Mouse (Mus musculus) neural tube, embryonic 13.5 days (tissue): ENCODE data around the gene Snip1. TPM values are rescaled to one million over a fixed set of nuclear protein-coding genes. Genes with fewer than 3 reads are reported as not detected.

Source experiments
- ATAC-seq: fragments of 200-750 bp; cut with Nextera tagmentation; 2 replicates; pipeline ENCODE4 v1.8.0; 2017; ENCODE audit warnings: low read depth, mild to moderate bottlenecking, moderate TSS enrichment, moderate library complexity
- H3K27ac ChIP-seq: fragments of 300-500 bp; sonication (generic); replicated peaks from 2 replicates; pipeline ENCODE4 v1.5.1; 2015; ENCODE audit warnings: moderate library complexity, mild to moderate bottlenecking, inconsistent platforms
- H3K27me3 ChIP-seq: fragments of 300-500 bp; sonication (generic); 2 replicates; pipeline ENCODE4 v1.6.1; 2015; ENCODE audit warnings: mild to moderate bottlenecking, inconsistent platforms
- H3K36me3 ChIP-seq: fragments of 300-500 bp; sonication (generic); 2 replicates; pipeline ENCODE4 v1.6.1; 2015; ENCODE audit warnings: mild to moderate bottlenecking, inconsistent platforms
- H3K4me1 ChIP-seq: fragments of 300-500 bp; sonication (generic); replicated peaks from 2 replicates; pipeline ENCODE4 v1.6.1; 2015; ENCODE audit warnings: inconsistent platforms
- H3K4me2 ChIP-seq: fragments of 300-500 bp; sonication (generic); 2 replicates; pipeline ENCODE4 v1.6.1; 2015; ENCODE audit warnings: inconsistent platforms, mild to moderate bottlenecking, moderate library complexity
- H3K4me3 ChIP-seq: fragments of 300-500 bp; sonication (generic); 2 replicates; pipeline ENCODE4 v1.5.1; 2015; ENCODE audit warnings: mild to moderate bottlenecking, inconsistent platforms
- H3K9ac ChIP-seq: fragments of 300-500 bp; sonication (generic); 2 replicates; pipeline ENCODE4 v1.6.1; 2015; ENCODE audit warnings: moderate library complexity, mild to moderate bottlenecking, inconsistent platforms
- H3K9me3 ChIP-seq: fragments of 300-500 bp; sonication (generic); 2 replicates; pipeline ENCODE4 v1.6.1; 2016; ENCODE audit warnings: inconsistent platforms
- WGBS: fragments of 180-500 bp; shearing (Covaris S2); methylation state at CpG from one replicate; pipeline ENCODE4 v1.1.7; 2015; 5-methylcytosine and 5-hydroxymethylcytosine counted together
- polyA plus RNA-seq: library from polyadenylated mRNA; unstranded; fragments of >200 nt; fragmentation: Nextera tagmentation; extraction: Ambion mirVana; gene quantifications from 2 replicates; pipeline ENCODE4 v1.2.1, GENCODE M21; 2015

Gene Snip1
- polyA plus RNA-seq, 1 experiment from 2014 or later = 23.8 TPM

- Histone ChIP-seq H3K27ac (no peak overlapping the region), H3K9ac (no peak overlapping the region), H3K36me3 (peaks cover 5% of the 10 kb centered on the region), H3K27me3 (0 out of 2 replicates have a peak, but pooled peaks cover 11% of the 10 kb centered on the region), H3K4me3 (no peak overlapping the region), H3K4me1 (peaks cover 24% of the 10 kb centered on the region), H3K4me2 (no peak overlapping the region), H3K9me3 (no peaks in the 10 kb centered on the region)
- no peak for ATAC-seq
- 77% methylated on average over 8 of the region's 8 CpGs for WGBS
Observed at GRCm38 (mm10) chr4:125063829-125064228, 2.6 kb upstream of the Snip1 start.

DNA sequence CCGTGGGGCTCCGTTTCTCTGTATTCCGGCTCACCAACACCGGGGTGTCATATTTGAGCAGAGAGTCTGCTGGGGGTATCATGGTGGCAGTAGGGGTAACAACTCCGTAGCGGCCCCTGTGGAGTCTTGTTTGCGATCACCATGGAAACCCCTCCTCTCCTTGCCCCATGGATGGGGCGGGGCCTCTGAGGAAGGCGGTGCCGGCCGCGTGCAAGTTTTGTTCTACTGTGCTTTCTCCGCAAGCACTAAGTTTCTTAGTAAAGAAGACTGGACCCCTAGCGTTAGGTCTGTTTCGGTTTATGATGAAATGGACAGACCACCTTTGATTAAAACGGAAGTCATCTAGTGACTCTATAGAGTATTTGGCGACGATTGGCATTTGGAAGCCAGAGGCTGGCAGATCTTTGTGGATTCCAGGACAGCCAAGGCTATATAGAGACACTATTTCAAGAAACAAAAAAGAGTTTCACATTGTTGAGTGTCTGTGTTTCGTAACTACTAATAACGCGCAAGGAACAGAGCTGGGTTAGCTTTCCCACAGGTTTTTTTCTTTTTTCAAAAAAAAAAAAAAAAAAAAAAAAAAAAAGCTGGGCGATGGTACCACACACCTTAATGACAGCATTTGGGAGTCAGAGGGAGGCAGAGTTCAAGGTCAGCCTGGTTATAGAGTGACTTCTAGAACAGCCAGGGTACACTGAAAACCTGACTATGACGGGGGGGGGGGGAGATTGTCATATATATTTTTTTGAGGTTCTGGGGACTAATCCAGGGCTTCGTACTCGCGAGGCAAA is 760 bp upstream of the Snip1 start, which contains the start of gene Dnali1:
Gene Dnali1 (minus strand): TSS at position 187 of the 791 bp plus-strand sequence.
- Histone ChIP-seq H3K4me2 (peak within 1 kb of the TSS; percentile 91), H3K27me3 (0 out of 2 replicates have a peak, but pooled peaks cover 11% of the 10 kb centered on the region), H3K9me3 (no peaks in the 10 kb centered on the region), H3K27ac (peak within 1 kb of the TSS; percentile 61; the same call in 1 of the 2 replicates), H3K9ac (peak within 1 kb of the TSS; percentile 90), H3K4me1 (peaks cover 24% of the 10 kb centered on the region), H3K4me3 (peak within 1 kb of the TSS; percentile 93), H3K36me3 (peaks cover 24% of the 10 kb centered on the region)
- 2% methylated on average over 26 of the region's 26 CpGs for WGBS
- ATAC-seq = peak; percentile 54

DNA sequence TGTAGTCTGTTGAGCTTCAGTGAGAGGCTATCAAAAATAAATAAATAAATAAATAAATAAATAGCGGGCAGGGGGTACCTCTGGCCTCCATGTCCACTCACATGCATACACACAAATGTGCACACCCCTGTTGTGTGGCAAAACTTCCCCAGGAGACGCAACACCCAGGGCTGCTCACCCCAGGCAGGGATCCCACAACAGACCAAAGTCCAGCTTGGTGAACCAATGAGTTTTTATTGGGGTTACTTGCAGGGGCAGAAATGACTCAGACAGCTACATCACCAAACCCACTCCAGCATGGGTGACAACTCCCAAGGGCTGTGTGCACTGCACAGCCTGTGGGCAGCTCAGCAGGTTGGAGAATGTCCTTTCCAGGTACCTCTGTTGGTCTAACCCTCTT is 11.2 kb downstream of the Snip1 start:
- Histone ChIP-seq H3K9ac (no peak overlapping the region), H3K4me2 (no peak overlapping the region), H3K9me3 (no peaks in the 10 kb centered on the region), H3K4me3 (no peak overlapping the region), H3K27me3 (no peaks in the 10 kb centered on the region), H3K27ac (no peak overlapping the region), H3K4me1 (no peaks in the 10 kb centered on the region), H3K36me3 (peaks cover 52% of the 10 kb centered on the region)
- ATAC-seq = no peak
- WGBS = 94% methylated on average over 2 of the region's 2 CpGs

DNA sequence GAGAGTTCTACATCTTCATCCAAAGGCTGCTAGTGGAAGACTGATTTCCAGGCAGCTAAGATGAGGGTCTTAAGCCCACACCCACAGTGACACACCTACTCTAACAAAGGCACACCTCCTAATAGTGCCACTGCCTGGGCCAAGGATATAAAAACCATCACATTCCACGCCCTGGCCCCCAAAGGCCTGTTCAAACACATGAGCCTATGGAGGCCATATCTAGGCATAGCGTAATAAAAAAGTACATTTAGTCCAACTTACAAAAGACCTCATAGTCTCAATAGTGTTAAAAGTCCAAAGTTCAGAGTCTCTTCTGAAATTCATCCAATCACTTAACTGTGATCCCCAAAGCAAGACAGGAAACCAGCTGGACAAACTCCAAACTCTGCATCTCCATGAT is 12.2 kb downstream of the Snip1 start:
- no peaks in the 10 kb centered on the region for H3K9me3 ChIP-seq
- H3K27me3 ChIP-seq = no peaks in the 10 kb centered on the region
- peaks cover 42% of the 10 kb centered on the region for H3K36me3 ChIP-seq
- no peak overlapping the region for H3K9ac ChIP-seq
- no peaks in the 10 kb centered on the region for H3K4me1 ChIP-seq
- H3K4me2 ChIP-seq = no peak overlapping the region
- no peak overlapping the region for H3K27ac ChIP-seq
- ATAC-seq = no peak
- WGBS = 93% methylated on average over 2 of the region's 2 CpGs
- no peak overlapping the region for H3K4me3 ChIP-seq

GRCm38 (mm10) chr4:125084403-125085345 is 18.2 kb downstream of the Snip1 start, which contains the start of gene Meaf6:
TSS of gene Meaf6 (plus strand) at chr4:125085134.
- peak; percentile 92 for ATAC-seq
- H3K27me3 ChIP-seq = no peaks in the 10 kb centered on the region
- H3K4me3 ChIP-seq = peak within 1 kb of the TSS; percentile 85
- H3K9me3 ChIP-seq = no peaks in the 10 kb centered on the region
- H3K4me2 ChIP-seq = peak within 1 kb of the TSS; percentile 82
- H3K36me3 ChIP-seq = peaks cover 28% of the 10 kb centered on the region
- WGBS = 1% methylated on average over 63 of the region's 63 CpGs
- peaks cover 25% of the 10 kb centered on the region for H3K4me1 ChIP-seq
- H3K27ac ChIP-seq = peak within 1 kb of the TSS; percentile 99
- peak within 1 kb of the TSS; percentile 94 for H3K9ac ChIP-seq

GRCm38 (mm10) chr4:125085346-125085841 is 18.9 kb downstream of the Snip1 start:
- Histone ChIP-seq H3K9ac (peak overlapping the region; percentile 94), H3K27me3 (no peaks in the 10 kb centered on the region), H3K27ac (peak overlapping the region; percentile 99), H3K4me2 (peak overlapping the region; percentile 82), H3K9me3 (no peaks in the 10 kb centered on the region), H3K36me3 (peaks cover 35% of the 10 kb centered on the region), H3K4me1 (peaks cover 25% of the 10 kb centered on the region), H3K4me3 (peak overlapping the region; percentile 85)
- WGBS = 0% methylated on average over 45 of the region's 45 CpGs
- ATAC-seq = peak; percentile 94

GRCm38 (mm10) chr4:125093031-125093430 is 26.6 kb downstream of the Snip1 start:
- ATAC-seq = no peak
- Histone ChIP-seq H3K4me3 (no peak overlapping the region), H3K36me3 (peaks cover 56% of the 10 kb centered on the region), H3K4me1 (no peaks in the 10 kb centered on the region), H3K4me2 (no peak overlapping the region), H3K27me3 (no peaks in the 10 kb centered on the region), H3K27ac (no peak overlapping the region), H3K9ac (no peak overlapping the region), H3K9me3 (no peaks in the 10 kb centered on the region)
- 89% methylated on average over 5 of the region's 5 CpGs for WGBS

DNA sequence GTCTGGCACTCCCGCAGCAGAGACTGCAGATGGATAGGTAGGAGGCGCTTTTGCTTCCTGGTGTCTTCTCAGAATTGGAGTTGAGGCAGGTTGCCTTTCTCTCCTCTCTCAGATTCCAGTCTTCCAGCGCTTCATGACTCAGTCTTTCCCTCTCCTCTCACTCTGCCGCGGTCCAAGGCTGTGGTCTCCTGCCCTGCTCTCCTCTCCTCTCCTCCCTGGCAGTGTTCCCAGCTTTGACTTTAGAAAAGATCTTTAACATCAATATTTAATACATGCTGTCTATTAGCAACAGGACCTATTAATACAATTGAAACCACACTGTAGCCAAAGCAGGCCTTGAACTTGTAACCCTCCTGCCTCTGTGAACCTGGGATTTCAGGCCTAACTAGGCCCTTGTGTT is 29.6 kb downstream of the Snip1 start:
- Histone ChIP-seq H3K9me3 (no peaks in the 10 kb centered on the region), H3K9ac (no peak overlapping the region), H3K4me2 (no peak overlapping the region), H3K4me1 (no peaks in the 10 kb centered on the region), H3K27me3 (no peaks in the 10 kb centered on the region), H3K4me3 (no peak overlapping the region), H3K27ac (no peak overlapping the region), H3K36me3 (peaks cover 27% of the 10 kb centered on the region)
- no peak for ATAC-seq
- 92% methylated on average over 5 of the region's 5 CpGs for WGBS

GRCm38 (mm10) chr4:125097412-125097811 is 30.9 kb downstream of the Snip1 start:
- Histone ChIP-seq H3K9me3 (no peaks in the 10 kb centered on the region), H3K4me3 (no peak overlapping the region), H3K4me2 (no peak overlapping the region), H3K9ac (no peak overlapping the region), H3K27me3 (no peaks in the 10 kb centered on the region), H3K4me1 (no peaks in the 10 kb centered on the region), H3K36me3 (peaks cover 19% of the 10 kb centered on the region), H3K27ac (no peak overlapping the region)
- no peak for ATAC-seq
- 79% methylated on average over 4 of the region's 4 CpGs for WGBS

- H3K4me3 ChIP-seq = no peak overlapping the region
- peak; percentile 55; the same call in 1 of the 2 replicates for ATAC-seq
- H3K9ac ChIP-seq = no peak overlapping the region
- H3K4me1 ChIP-seq = no peaks in the 10 kb centered on the region
- no peaks in the 10 kb centered on the region for H3K9me3 ChIP-seq
- peaks cover 21% of the 10 kb centered on the region for H3K36me3 ChIP-seq
- H3K27me3 ChIP-seq = no peaks in the 10 kb centered on the region
- no peak overlapping the region for H3K4me2 ChIP-seq
- WGBS = 10% methylated on average over 8 of the region's 8 CpGs
- no peak overlapping the region for H3K27ac ChIP-seq
Observed at GRCm38 (mm10) chr4:125099458-125099857, 33.0 kb downstream of the Snip1 start.

DNA sequence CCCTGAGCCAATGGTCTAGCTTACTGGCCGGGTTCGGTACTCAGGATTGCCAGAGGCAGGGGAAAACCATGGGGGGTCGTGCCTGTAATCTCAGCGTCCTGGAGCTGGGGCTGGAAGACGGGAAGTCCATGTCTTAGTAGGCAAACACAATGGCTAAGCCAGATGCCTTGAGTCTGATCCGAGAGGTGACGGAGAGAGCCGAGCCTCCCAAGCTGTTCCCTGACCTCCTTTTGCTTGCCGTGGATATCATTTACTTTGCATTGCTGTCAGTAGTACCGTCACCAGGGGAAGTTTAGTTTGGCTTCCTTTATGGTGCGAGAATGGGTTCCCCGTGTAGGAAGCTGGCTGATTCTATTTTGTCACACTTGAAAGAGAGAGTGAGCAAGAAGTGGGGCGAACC is 34.9 kb downstream of the Snip1 start:
- Histone ChIP-seq H3K4me1 (no peaks in the 10 kb centered on the region), H3K9me3 (no peaks in the 10 kb centered on the region), H3K27me3 (no peaks in the 10 kb centered on the region), H3K4me2 (no peak overlapping the region), H3K4me3 (no peak overlapping the region), H3K27ac (no peak overlapping the region), H3K9ac (no peak overlapping the region), H3K36me3 (peaks cover 39% of the 10 kb centered on the region)
- 73% methylated on average over 13 of the region's 13 CpGs for WGBS
- ATAC-seq = no peak

- Histone ChIP-seq H3K4me3 (no peak overlapping the region), H3K36me3 (peaks cover 60% of the 10 kb centered on the region)
Observed at GRCm38 (mm10) chr4:125105354-125105753, 38.9 kb downstream of the Snip1 start.

More at GRCm38 (mm10) chr4:125105354-125105753, 38.9 kb downstream of the Snip1 start:
- no peak overlapping the region for H3K4me2 ChIP-seq
- no peaks in the 10 kb centered on the region for H3K4me1 ChIP-seq
- H3K27me3 ChIP-seq = no peaks in the 10 kb centered on the region
- 94% methylated on average over 9 of the region's 9 CpGs for WGBS
- H3K27ac ChIP-seq = no peak overlapping the region
- no peak for ATAC-seq
- H3K9ac ChIP-seq = no peak overlapping the region
- H3K9me3 ChIP-seq = no peaks in the 10 kb centered on the region
